Mouse (Mus musculus) G1E (cell line): Measurements from ENCODE around the gene Tacc2.

Source experiments
- CTCF ChIP-seq: IDR thresholded peaks from 2 replicates; pipeline ENCODE4 v1.5.1; 2012; ENCODE audit warnings: low read depth, low read length, inconsistent platforms, mixed read lengths
- GATA1 ChIP-seq: IDR thresholded peaks from 2 replicates; pipeline ENCODE4 v1.6.1; 2012; ENCODE audit warnings: borderline replicate concordance, low read length, inconsistent platforms, mixed read lengths
- TAL1 ChIP-seq: conservative IDR thresholded peaks from 2 replicates; pipeline ENCODE4 v1.6.1; 2012; ENCODE audit warnings: low read depth, low read length, inconsistent platforms, mixed read lengths

DNA sequence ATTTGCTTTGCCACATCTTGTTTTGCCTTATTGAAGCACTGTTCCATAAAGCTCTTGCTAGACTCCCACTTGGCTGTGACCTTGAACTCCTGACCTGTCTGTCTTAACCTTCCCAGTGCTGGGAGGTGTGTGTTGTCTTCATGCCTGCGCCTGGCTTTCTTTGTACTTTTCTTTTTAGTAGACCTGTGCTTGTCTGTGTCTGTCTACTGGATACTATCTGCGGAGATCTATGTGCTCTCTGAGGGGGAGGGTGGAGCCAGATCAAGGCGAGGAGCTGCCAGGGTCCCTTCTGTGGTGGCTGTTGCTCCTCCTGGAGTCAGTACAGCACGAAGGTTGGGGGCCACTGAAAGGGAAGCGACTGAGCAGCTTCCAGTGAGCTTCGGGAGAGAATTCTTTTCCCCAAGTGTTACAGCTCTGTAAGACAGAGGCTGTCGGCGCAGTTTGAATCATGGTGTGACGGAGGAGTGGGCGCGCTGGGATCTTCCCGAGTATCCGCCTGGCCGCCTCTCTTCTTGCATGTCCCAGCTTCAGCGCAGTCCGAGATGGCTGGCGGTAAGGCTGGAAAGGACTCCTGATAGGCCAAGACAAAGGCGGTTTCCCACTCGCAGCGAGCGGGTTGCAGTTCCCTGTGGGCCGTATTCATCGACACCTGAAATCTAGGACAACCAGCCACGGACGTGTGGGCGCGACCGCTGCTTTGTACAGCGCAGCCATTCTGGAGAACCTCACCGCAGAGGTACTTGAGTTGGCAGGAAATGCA, 189.4 kb downstream of the Tacc2 start:
- TF ChIP-seq CTCF (no peak), TAL1 (no peak), GATA1 (no peak)
